Mouse (Mus musculus) liver, postnatal 0 days (tissue): ENCODE measurements around the gene Six1. TPM values are rescaled to one million over a fixed set of nuclear protein-coding genes. Genes with fewer than 3 reads are reported as not detected.

Experiments
- ATAC-seq: fragments of 200-750 bp; cut with Nextera tagmentation; 2 replicates; pipeline ENCODE4 v1.8.0; 2017; ENCODE audit warnings: mild to moderate bottlenecking, moderate library complexity
- DNase-seq: peaks from one replicate; pipeline ENCODE4 v3.0.0-alpha.2; 2016
- H3K27ac ChIP-seq: fragments of 300-500 bp; sonication (generic); 2 replicates; pipeline ENCODE4 v1.5.1; 2014; ENCODE audit warnings: antibody characterized with exemption, moderate library complexity, mild to moderate bottlenecking, low read depth
- H3K27me3 ChIP-seq: fragments of 300-500 bp; sonication (generic); 2 replicates; pipeline ENCODE4 v1.6.1; 2014; ENCODE audit warnings: low read length, control low read depth, mixed read lengths; ENCODE audit not compliant: insufficient read depth
- H3K36me3 ChIP-seq: fragments of 300-500 bp; sonication (generic); replicated peaks from 2 replicates; pipeline ENCODE4 v1.6.1; 2014; ENCODE audit warnings: mild to moderate bottlenecking, control low read depth, low read length, moderate library complexity, mixed read lengths; ENCODE audit not compliant: insufficient read depth
- H3K4me1 ChIP-seq: fragments of 300-500 bp; sonication (generic); 2 replicates; pipeline ENCODE4 v1.6.1; 2014; ENCODE audit warnings: antibody characterized with exemption, mild to moderate bottlenecking, control low read depth; ENCODE audit not compliant: insufficient read depth
- H3K4me2 ChIP-seq: fragments of 300-500 bp; sonication (generic); 2 replicates; pipeline ENCODE4 v1.6.1; 2014; ENCODE audit warnings: low read depth, mild to moderate bottlenecking, low read length, moderate library complexity, mixed read lengths
- H3K4me3 ChIP-seq: fragments of 300-500 bp; sonication (generic); 2 replicates; pipeline ENCODE4 v1.5.1; 2014; ENCODE audit warnings: low read depth, low read length
- H3K9ac ChIP-seq: fragments of 300-500 bp; sonication (generic); replicated peaks from 2 replicates; pipeline ENCODE4 v1.6.1; 2014; ENCODE audit warnings: mild to moderate bottlenecking, moderate library complexity
- H3K9me3 ChIP-seq: fragments of 300-500 bp; sonication (generic); 2 replicates; pipeline ENCODE4 v1.6.1; 2016; ENCODE audit warnings: mild to moderate bottlenecking, control low read depth, low read length, mixed read lengths
- CTCF ChIP-seq: sonication (generic); IDR thresholded peaks from 2 replicates; pipeline ENCODE4 v1.5.1; 2016; ENCODE audit warnings: antibody characterized with exemption, low read depth
- EP300 ChIP-seq: IDR thresholded peaks from 2 replicates; pipeline ENCODE4 v1.6.1; 2016; ENCODE audit warnings: antibody characterized with exemption, low read depth, mild to moderate bottlenecking
- WGBS: fragments of 180-500 bp; shearing (Covaris S2); extraction: QIAGEN DNeasy Blood & Tissue Kit; methylation state at CpG from one replicate; pipeline ENCODE4 v1.1.7; 2014; ENCODE audit not compliant: insufficient replicate concordance; 5-methylcytosine and 5-hydroxymethylcytosine counted together
- polyA plus RNA-seq: library from polyadenylated mRNA; unstranded; fragments of >200 nt; fragmentation: Nextera tagmentation; extraction: Ambion mirVana; gene quantifications from 2 replicates; pipeline ENCODE4 v1.2.1, GENCODE M21; 2015

Gene Six1
- polyA plus RNA-seq, 1 experiment from 2014 or later: 0.04 TPM

- Histone ChIP-seq H3K4me2 (no peak overlapping the region), H3K9me3 (no peaks in the 10 kb centered on the region), H3K27ac (no peak overlapping the region), H3K9ac (no peak overlapping the region), H3K27me3 (peaks cover 90% of the 10 kb centered on the region), H3K4me3 (no peak overlapping the region), H3K4me1 (no peaks in the 10 kb centered on the region), H3K36me3 (no peaks in the 10 kb centered on the region)
- no peak for TF ChIP-seq CTCF
- no peak for TF ChIP-seq EP300
- ATAC-seq: no peak
- 3% methylated on average over 12 of the region's 12 CpGs for WGBS
- no peak for DNase-seq
These were observed 15.2 kb downstream of the Six1 start for GRCm38 (mm10) chr12:73038441-73038991.

GRCm38 (mm10) chr12:73037385-73038160, 16.1 kb downstream of the Six1 start:
- TF ChIP-seq CTCF (no peak), EP300 (no peak)
- WGBS: 9% methylated on average over 7 of the region's 7 CpGs

GRCm38 (mm10) chr12:73034901-73035895, 18.5 kb downstream of the Six1 start:
- no peaks in the 10 kb centered on the region for H3K4me1 ChIP-seq
- H3K9me3 ChIP-seq: no peaks in the 10 kb centered on the region
- H3K27ac ChIP-seq: no peak overlapping the region
- peaks cover 67% of the 10 kb centered on the region for H3K27me3 ChIP-seq
- no peak overlapping the region for H3K9ac ChIP-seq
- whole genome bisulfite sequencing: 4% methylated on average over 40 of the region's 43 CpGs
- ATAC-seq (no peak), DNase-seq (no peak)
- H3K36me3 ChIP-seq: no peaks in the 10 kb centered on the region
- H3K4me3 ChIP-seq: no peak overlapping the region
- no peak for TF ChIP-seq CTCF
- TF ChIP-seq EP300: no peak
- no peak overlapping the region for H3K4me2 ChIP-seq

More at GRCm38 (mm10) chr12:73037385-73038160, 16.1 kb downstream of the Six1 start:
- H3K9ac ChIP-seq: no peak overlapping the region
- peaks cover 84% of the 10 kb centered on the region for H3K27me3 ChIP-seq
- no peaks in the 10 kb centered on the region for H3K9me3 ChIP-seq
- H3K4me1 ChIP-seq: no peaks in the 10 kb centered on the region
- ATAC-seq (no peak), DNase-seq (no peak)
- H3K27ac ChIP-seq: no peak overlapping the region
- no peak overlapping the region for H3K4me2 ChIP-seq
- H3K4me3 ChIP-seq: no peak overlapping the region
- no peaks in the 10 kb centered on the region for H3K36me3 ChIP-seq

- H3K27me3 ChIP-seq: peaks cover 45% of the 10 kb centered on the region
- H3K9me3 ChIP-seq: no peaks in the 10 kb centered on the region
- WGBS: 67% methylated on average over 3 of the region's 3 CpGs
These were observed 21.0 kb downstream of the Six1 start for GRCm38 (mm10) chr12:73032665-73033064.

GRCm38 (mm10) chr12:73031315-73031714, 22.4 kb downstream of the Six1 start:
- Histone ChIP-seq H3K4me1 (no peaks in the 10 kb centered on the region), H3K9ac (no peak overlapping the region), H3K27me3 (peaks cover 35% of the 10 kb centered on the region), H3K27ac (no peak overlapping the region), H3K4me3 (no peak overlapping the region), H3K9me3 (no peaks in the 10 kb centered on the region), H3K4me2 (no peak overlapping the region), H3K36me3 (no peaks in the 10 kb centered on the region)
- WGBS: 24% methylated on average over 4 of the region's 4 CpGs
- TF ChIP-seq CTCF (no peak), EP300 (no peak)
- DNase-seq (no peak), ATAC-seq (no peak)

More at GRCm38 (mm10) chr12:73032665-73033064, 21.0 kb downstream of the Six1 start:
- no peak overlapping the region for H3K27ac ChIP-seq
- no peak overlapping the region for H3K4me3 ChIP-seq
- ATAC-seq: no peak
- H3K4me1 ChIP-seq: no peaks in the 10 kb centered on the region
- H3K4me2 ChIP-seq: no peak overlapping the region
- no peaks in the 10 kb centered on the region for H3K36me3 ChIP-seq
- H3K9ac ChIP-seq: no peak overlapping the region
- no peak for DNase-seq
- TF ChIP-seq EP300: no peak
- TF ChIP-seq CTCF: no peak

GRCm38 (mm10) chr12:73025490-73025889, 28.2 kb downstream of the Six1 start:
- no peak overlapping the region for H3K27ac ChIP-seq
- no peak overlapping the region for H3K4me3 ChIP-seq
- no peak for DNase-seq
- H3K4me2 ChIP-seq: no peak overlapping the region
- no peaks in the 10 kb centered on the region for H3K9me3 ChIP-seq
- 73% methylated on average over 8 of the region's 8 CpGs for WGBS
- no peak overlapping the region for H3K9ac ChIP-seq
- TF ChIP-seq EP300: no peak
- no peak for TF ChIP-seq CTCF
- H3K4me1 ChIP-seq: no peaks in the 10 kb centered on the region
- no peaks in the 10 kb centered on the region for H3K36me3 ChIP-seq
- H3K27me3 ChIP-seq: 0 out of 2 replicates have a peak, but pooled peaks cover 3% of the 10 kb centered on the region
- no peak for ATAC-seq
